ENCODE assay signal across 30 mouse cellular contexts in genomic region chr9:34458189-34458588, GRCm38 (mm10). TPM values are rescaled to one million over a fixed set of nuclear protein-coding genes. Genes with fewer than 3 reads are reported as not detected.
DNase-seq lines count a peak whose midpoint lies in the region; ATAC-seq lines count a peak whose summit lies in the region.
"Had no signal": no experiment of that assay in that cellular context is flagged by ENCODE, and none has a peak within 500 bp of the region (broad histone marks: within the 10 kb centered on the region; RNA-seq: fewer than 3 reads in every experiment).

No protein-coding gene starts in this region.

- no peaks in the 10 kb centered on the region for H3K36me3 ChIP-seq in midbrain, embryonic 15.5 days (replicated peaks)
- no peaks in the 10 kb centered on the region for H3K36me3 ChIP-seq in midbrain, embryonic 11.5 days (ENCODE audit: control insufficient read depth, insufficient read depth, low read length)
- H3K36me3 ChIP-seq in limb, embryonic 10.5 days, result no peaks in the 10 kb centered on the region
- H3K36me3 ChIP-seq: embryonic facial prominence, embryonic 15.5 days; hindbrain, embryonic 15.5 days; intestine, embryonic 15.5 days; neural tube, embryonic 15.5 days; stomach, embryonic 15.5 days had no signal

- no peaks in the 10 kb centered on the region for H3K9me3 ChIP-seq in midbrain, embryonic 15.5 days
- H3K9me3 ChIP-seq in midbrain, embryonic 11.5 days (ENCODE audit: control insufficient read depth, low read length), result no peaks in the 10 kb centered on the region
- H3K9me3 ChIP-seq in limb, embryonic 10.5 days (replicated peaks), result no peaks in the 10 kb centered on the region
- H3K9me3 ChIP-seq: embryonic facial prominence, embryonic 15.5 days; hindbrain, embryonic 15.5 days; intestine, embryonic 15.5 days; neural tube, embryonic 15.5 days; stomach, embryonic 15.5 days had no signal

- peaks cover 5% of the 10 kb centered on the region; the same call in 1 of the 2 replicates for H3K4me1 ChIP-seq in midbrain, embryonic 15.5 days
- no peaks in the 10 kb centered on the region for H3K4me1 ChIP-seq in midbrain, embryonic 11.5 days (ENCODE audit: control insufficient read depth, insufficient read depth, low read length)
- H3K4me1 ChIP-seq in limb, embryonic 10.5 days, result no peaks in the 10 kb centered on the region
- H3K4me1 ChIP-seq: intestine, embryonic 15.5 days; neural tube, embryonic 15.5 days; stomach, embryonic 15.5 days had no signal

- intact Hi-C loops in heart, postnatal 14 days (cut with DNase I), result no loop called here

- H3K27ac ChIP-seq in midbrain, embryonic 15.5 days, result no peak overlapping the region
- no peak overlapping the region for H3K27ac ChIP-seq in midbrain, embryonic 11.5 days (ENCODE audit: low read depth, low read length)
- no peak overlapping the region for H3K27ac ChIP-seq in limb, embryonic 10.5 days
- H3K27ac ChIP-seq: embryonic facial prominence, embryonic 15.5 days; hindbrain, embryonic 15.5 days; intestine, embryonic 15.5 days; kidney, postnatal 0 days; liver, embryonic 14.5 days; neural tube, embryonic 15.5 days; stomach, embryonic 15.5 days had no signal

- DNase-seq in cerebellum, postnatal 14 days, result peak; percentile 11 to 31
- peak; percentile 78 for DNase-seq in heart, adult 11 months
- DNase-seq in heart, postnatal 14 days, result no peak
- no peak for DNase-seq in midbrain, embryonic 11.5 days (ENCODE audit: low spot score, missing footprints)
- no peak for DNase-seq in limb, embryonic 10.5 days (ENCODE audit: low spot score)
- DNase-seq: adrenal gland, postnatal 10 days; cerebellum, adult 2 months; gastrocnemius, postnatal 25 days; heart, adult 18-20 months; heart, postnatal 4 days; kidney, adult 8-10 months; kidney, postnatal 4 days; liver; lung, embryonic 14.5 days; lung, postnatal 14 days; retina, postnatal 1 day; right cerebral cortex, postnatal 14 days had no signal

- no peak overlapping the region for H3K4me3 ChIP-seq in midbrain, embryonic 15.5 days
- no peak overlapping the region for H3K4me3 ChIP-seq in midbrain, embryonic 11.5 days (ENCODE audit: low read depth, low read length)
- H3K4me3 ChIP-seq in limb, embryonic 10.5 days, result no peak overlapping the region
- H3K4me3 ChIP-seq: embryonic facial prominence, embryonic 15.5 days; hindbrain, embryonic 15.5 days; intestine, embryonic 15.5 days; neural tube, embryonic 15.5 days; stomach, embryonic 15.5 days had no signal

- no peak for ATAC-seq in cerebellum, adult (ENCODE audit: insufficient number of reproducible peaks, low FRiP score, low TSS enrichment)
- 0 out of 2 replicates have a peak, but pooled peaks have one; percentile 37 for ATAC-seq in midbrain, embryonic 15.5 days (replicated peaks)
- ATAC-seq in midbrain, embryonic 11.5 days (ENCODE audit: low FRiP score), result no peak
- ATAC-seq: intestine, embryonic 15.5 days; Patski had no signal

- WGBS in midbrain, embryonic 15.5 days, result 55% methylated on average over 5 of the region's 5 CpGs
- WGBS in midbrain, embryonic 11.5 days, result 75% methylated on average over 5 of the region's 5 CpGs
- WGBS in limb, embryonic 10.5 days, result 69% methylated on average over 5 of the region's 5 CpGs

- no peak overlapping the region for H3K4me2 ChIP-seq in midbrain, embryonic 15.5 days
- no peak overlapping the region for H3K4me2 ChIP-seq in midbrain, embryonic 11.5 days
- H3K4me2 ChIP-seq: embryonic facial prominence, embryonic 15.5 days; heart, embryonic 11.5 days; hindbrain, embryonic 15.5 days; intestine, embryonic 15.5 days; lung, embryonic 14.5 days; neural tube, embryonic 15.5 days; stomach, embryonic 15.5 days had no signal

- no peaks in the 10 kb centered on the region for H3K27me3 ChIP-seq in midbrain, embryonic 15.5 days (replicated peaks)
- no peaks in the 10 kb centered on the region for H3K27me3 ChIP-seq in midbrain, embryonic 11.5 days (ENCODE audit: control insufficient read depth, insufficient read depth, low read length)
- no peaks in the 10 kb centered on the region for H3K27me3 ChIP-seq in limb, embryonic 10.5 days (ENCODE audit: low read depth, poor library complexity, severe bottlenecking)
- H3K27me3 ChIP-seq: embryonic facial prominence, embryonic 15.5 days; hindbrain, embryonic 15.5 days; intestine, embryonic 15.5 days; neural tube, embryonic 15.5 days; Patski; stomach, embryonic 15.5 days had no signal

- H3K9ac ChIP-seq in midbrain, embryonic 15.5 days, result no peak overlapping the region
- no peak overlapping the region for H3K9ac ChIP-seq in midbrain, embryonic 11.5 days (ENCODE audit: low read length)
- H3K9ac ChIP-seq: embryonic facial prominence, embryonic 15.5 days; hindbrain, embryonic 15.5 days; intestine, embryonic 15.5 days; liver, embryonic 14.5 days; lung, embryonic 14.5 days; neural tube, embryonic 15.5 days; stomach, embryonic 15.5 days had no signal

RNA-seq across cellular contexts. Expression of gene Kirrel3, which starts 27.5 kb away (rescaled TPM):
- 1 to 10 TPM in 1 of 2 experiments, under 1 TPM in 1; 0.95 to 1.0 TPM for total RNA-seq in heart, postnatal 14 days (2021)
- 49.7 and 50.5 TPM in 2 replicates for polyA plus RNA-seq in midbrain, embryonic 15.5 days (2015; fragmentation: Nextera tagmentation; extraction: Ambion mirVana)
- 6.0 and 6.9 TPM in 2 replicates for polyA plus RNA-seq in midbrain, embryonic 11.5 days (2014; fragmentation: Nextera tagmentation; extraction: Ambion mirVana)
- 1.1 and 2.2 TPM in 2 replicates for polyA plus RNA-seq in limb, embryonic 10.5 days (2016; fragmentation: Nextera tagmentation; extraction: Ambion mirVana)
- total RNA-seq: common myeloid progenitor, adult 5-6 weeks; MEL had no signal

Comparison
In these comparisons a context has a peak if more than half of its experiments do, and no peak if none do; other contexts are left out.
1. DNase-seq: peak in cerebellum, postnatal 14 days (2 of 2) and heart, adult 11 months (single experiment); none in heart, postnatal 14 days (0 of 2), midbrain, embryonic 11.5 days (single experiment) and limb, embryonic 10.5 days (single experiment).